Mouse (Mus musculus) gastrocnemius, adult 18-20 months (tissue): ENCODE measurements around the gene Dnajc19. TPM values are rescaled to one million over a fixed set of nuclear protein-coding genes. Genes with fewer than 3 reads are reported as not detected.
A peak's percentile ranks its signal among the peaks of the same experiment; 100 is the strongest.
"Not testable (repeated sequence)": the region's sequence is repeated elsewhere in the genome, so short reads cannot be mapped to it uniquely, and the experiment has no call there.

ENCODE experiments used
- DNase-seq: peaks from one replicate; pipeline ENCODE4 v3.0.0; 2021; ENCODE audit warnings: low spot score
- long read RNA-seq, 2 experiments: library from polyadenylated mRNA; stranded (forward); transcript quantifications; one replicate each; pipeline ENCODE4 v2.0.0; 2021
- total RNA-seq, 2 experiments: library from RNA; stranded (reverse); gene quantifications; 2 replicates each; pipeline ENCODE4 v1.2.3; 2021

Dnajc19 gene
- total RNA-seq = 100 to 1,000 TPM; 141 to 146 TPM
- long read RNA-seq, experiment 1, transcript Dnajc19-202 (6 exons, 659 nt) = major isoform, 143 of 169 reads
- long read RNA-seq, experiment 1, partial matches to known transcripts = 1 of 169 reads
- long read RNA-seq, experiment 1, other reads (novel, unspliced or antisense) = 24 of 169 reads
- long read RNA-seq, experiment 2, transcript Dnajc19-202 (6 exons, 659 nt) = major isoform, 103 of 122 reads
- long read RNA-seq, experiment 2, partial matches to known transcripts = 3 of 122 reads
- long read RNA-seq, experiment 2, other reads (novel, unspliced or antisense) = 14 of 122 reads

DNA sequence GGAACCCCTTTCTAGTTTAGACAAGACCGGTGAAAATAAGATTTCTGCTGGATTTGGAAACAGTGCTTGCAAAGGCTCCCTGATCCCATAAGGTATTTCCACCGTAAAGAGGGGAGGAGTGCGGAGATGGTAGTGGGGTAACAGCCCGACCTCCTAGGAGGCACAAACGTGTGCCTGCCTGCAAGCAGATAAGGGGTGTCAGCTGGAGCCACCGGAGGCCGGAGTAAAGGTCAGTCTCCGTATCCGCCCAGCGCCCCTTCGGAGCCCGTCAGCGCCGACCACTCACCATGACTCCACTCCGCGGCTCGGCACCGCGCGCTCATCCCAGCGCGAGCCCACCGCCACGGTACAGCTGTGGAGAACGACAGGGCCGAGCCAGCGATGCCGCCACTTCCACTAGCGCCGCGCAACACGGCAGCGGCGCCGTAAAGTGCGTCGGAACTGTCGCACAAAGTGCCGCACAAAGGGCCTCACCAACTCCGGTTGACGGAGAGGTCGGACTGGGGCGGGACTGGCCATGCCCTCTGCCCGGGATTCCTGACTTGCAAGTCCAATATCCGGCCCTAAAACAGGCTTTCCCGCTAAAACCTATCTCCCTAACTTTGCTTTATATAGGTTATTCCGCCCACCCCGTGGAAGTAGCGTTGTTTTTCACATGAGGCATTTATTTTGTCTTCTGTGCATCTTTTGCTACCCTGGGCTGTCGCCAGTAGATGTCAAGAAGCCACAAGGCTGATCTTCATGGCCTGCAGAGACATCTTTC, at the start of gene Dnajc19:
Dnajc19 (minus strand) TSS at position 422 of the 763 bp plus-strand sequence.
- DNase-seq = peak; percentile 94

DNA sequence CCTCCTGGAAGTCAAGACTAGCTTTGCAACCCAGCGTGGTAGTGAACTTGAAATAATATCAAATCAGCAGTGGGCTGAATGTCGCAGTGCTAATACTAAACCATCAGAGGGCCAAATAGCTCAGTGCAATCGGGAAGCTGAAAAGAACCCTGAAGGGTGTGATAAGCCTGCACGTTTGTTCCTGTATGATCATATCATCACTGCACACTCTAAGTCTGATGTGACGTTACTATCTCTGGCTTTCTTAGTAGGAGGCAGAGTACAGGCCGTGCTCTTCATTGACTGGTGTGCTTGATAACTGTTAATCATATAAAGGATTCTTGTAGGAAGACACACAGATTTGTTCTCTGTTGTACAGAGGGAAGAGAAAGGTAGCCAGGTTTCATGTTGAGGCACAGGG, 48.8 kb upstream of the Dnajc19 start:
- no peak for DNase-seq

GRCm38 (mm10) chr3:34121311-34121710, 40.2 kb upstream of the Dnajc19 start:
- no peak for DNase-seq

DNA sequence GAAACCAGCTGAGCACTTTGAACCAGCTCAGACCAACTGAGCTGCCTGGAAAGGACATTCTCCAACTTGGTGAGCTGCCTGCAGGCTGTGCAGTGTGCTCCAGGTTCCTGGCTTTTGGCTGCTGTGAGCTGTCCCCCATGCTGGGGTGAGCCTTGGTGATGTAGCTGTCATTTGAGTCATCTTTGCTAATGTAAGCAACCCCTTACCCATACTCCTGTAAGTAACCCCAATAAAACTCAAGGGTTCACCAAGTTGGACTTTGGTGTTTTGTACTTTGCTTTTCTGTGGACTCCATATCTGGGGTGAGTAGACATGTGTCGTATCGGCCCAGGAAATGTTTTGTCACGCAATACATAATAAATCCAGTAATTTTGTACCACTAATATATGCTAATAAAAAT, 39.7 kb upstream of the Dnajc19 start:
- DNase-seq = no peak

DNA sequence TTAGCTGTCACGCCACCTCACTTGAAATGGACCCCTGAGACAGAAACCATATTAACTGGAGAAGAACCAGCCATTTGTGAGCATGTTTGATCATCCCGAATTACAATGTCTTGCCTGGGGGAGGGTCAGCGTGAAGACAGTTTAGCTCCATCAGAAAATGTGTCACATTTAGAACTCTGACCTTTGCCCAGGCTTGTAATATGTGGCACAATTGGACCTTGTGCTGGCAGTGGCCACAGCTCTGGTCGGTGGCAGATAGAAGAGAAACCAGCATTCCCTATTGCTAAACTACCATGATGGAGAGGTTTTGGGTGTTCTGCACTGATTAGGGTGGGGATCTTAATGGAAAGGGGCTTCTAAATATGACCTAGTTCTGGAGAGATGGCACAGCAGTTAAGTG, 38.7 kb upstream of the Dnajc19 start:
- no peak for DNase-seq

DNA sequence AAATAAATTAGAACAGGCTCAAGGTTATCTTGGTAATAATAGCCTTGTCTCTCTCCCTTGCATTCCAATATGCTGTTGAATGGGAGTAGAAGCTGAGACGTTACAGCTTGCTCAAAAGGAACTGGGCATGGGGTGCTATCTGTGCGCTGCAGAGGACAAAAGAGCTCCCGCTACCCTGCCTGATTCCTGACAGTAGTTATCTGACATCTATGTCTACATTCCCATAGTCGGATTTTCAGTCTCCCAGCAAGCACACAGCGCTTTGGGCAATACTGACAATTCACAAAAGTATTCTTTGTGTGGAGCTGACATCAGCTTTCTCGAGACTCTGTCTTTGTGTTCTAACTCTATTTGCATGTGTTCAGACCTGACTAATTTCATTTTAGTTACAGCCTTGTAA, 34.7 kb upstream of the Dnajc19 start:
- no peak for DNase-seq

DNA sequence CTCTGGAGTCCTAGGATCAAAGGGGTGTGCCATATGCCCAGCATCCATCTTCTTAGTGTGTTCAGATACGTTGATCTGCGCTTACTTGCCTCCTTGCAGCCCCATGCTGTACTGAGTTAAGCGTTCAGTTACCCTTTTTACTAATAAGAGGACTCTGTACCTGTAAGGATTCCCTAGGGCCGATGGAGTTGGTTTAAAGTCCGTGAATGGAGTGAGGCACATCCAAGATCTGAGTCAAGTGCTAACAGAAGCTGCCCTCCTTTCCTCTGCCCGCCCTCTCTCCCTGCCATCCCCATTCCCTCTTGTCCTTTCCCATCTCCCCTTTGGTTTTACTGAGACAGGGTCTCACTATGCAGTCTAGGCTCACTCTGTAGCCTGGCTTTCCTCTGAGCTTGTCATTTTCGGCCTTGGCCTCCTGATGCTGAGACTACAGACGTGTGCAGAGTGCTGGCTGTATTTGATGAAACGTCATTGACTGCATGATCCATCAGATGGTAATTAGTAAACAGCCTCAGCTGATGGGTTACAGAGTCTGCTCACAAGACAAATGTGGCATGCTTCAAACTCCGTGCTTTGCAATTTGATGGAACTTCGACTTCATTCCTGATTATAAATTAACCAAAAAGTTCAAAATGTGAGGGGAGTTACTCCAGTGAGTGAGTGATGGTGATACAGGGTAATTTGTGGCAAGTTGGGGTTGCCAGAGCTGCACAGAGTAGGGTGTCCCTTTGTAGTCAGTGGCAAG, 31.0 kb upstream of the Dnajc19 start:
- no peak for DNase-seq

DNA sequence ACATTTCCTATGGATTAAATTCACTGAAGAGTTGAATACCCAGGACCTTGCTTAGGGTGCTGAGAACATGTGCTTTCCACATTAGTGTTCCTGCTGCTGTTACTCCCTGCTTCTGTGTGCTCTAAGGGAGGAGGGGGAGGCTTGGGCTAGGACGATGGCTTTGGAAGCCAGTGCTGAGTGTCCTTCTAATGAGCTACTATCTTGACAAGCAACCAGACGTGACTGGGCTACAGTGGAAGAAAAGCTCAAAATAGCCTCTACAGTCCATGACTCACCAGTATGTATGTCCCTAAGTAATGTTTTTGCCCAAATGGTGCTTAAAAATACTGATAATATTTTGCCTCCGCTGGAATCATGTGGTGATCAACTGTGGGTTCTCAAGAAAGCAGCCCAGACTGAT, 26.5 kb upstream of the Dnajc19 start:
- no peak for DNase-seq

DNA sequence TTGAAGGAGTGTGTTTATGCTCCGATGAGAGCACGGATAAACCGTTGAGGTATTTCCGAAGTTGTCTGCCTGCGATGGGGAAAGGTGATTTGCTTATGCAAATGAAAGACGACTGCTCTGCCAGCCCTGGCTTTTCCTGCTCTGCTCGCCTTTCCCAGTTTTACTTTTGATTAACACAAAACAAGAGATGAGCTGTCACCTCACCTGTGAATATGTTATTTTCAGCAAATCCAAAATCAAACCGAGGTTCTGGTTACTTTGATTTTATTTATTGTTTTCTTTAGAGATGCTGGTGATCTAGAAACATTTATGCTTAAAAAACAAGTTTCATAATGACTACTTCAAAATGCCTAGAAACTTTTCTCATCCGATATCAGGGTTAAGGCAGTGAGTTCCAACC, 25.3 kb upstream of the Dnajc19 start:
- DNase-seq = no peak

- DNase-seq = no peak
These were observed 23.0 kb upstream of the Dnajc19 start for GRCm38 (mm10) chr3:34103902-34104672.

DNA sequence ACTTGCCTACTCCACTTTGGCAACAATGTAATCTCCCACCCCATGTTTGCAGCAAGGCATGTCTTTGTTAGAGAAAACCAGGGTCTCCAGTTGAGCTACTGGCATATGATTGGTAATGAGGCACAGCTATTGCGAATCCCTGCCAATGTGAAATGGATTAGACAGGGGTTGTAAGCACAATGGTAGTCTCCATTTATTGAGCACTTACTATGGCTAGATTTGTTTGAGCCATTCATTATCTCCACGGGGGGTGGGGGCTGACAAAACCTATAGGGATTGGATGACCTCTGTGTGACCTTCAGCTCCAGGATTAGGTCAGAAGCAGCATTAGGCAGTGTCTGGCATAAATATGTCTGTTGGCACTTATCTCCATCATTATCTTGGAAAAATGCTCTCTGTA, 21.8 kb upstream of the Dnajc19 start:
- no peak for DNase-seq

DNA sequence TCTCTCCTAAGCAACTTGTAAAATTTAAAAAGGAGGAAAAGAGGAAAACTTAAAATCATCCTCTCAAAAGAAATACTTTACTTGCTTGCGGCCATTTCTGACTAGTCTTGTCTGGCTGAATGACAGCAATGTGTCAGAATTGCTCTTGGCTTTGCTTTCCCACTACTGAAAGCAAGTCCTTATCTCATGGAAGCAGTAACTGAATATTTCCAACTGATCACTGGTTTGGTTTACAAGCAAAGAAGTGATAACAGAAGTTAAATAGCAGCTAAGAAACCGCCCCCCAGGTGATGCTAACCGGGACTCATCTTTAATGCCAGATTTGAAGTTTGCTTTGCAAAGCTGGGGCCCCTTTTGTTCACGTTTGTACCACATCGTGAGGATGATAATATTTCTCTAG, 2.5 kb upstream of the Dnajc19 start:
- no peak for DNase-seq

DNA sequence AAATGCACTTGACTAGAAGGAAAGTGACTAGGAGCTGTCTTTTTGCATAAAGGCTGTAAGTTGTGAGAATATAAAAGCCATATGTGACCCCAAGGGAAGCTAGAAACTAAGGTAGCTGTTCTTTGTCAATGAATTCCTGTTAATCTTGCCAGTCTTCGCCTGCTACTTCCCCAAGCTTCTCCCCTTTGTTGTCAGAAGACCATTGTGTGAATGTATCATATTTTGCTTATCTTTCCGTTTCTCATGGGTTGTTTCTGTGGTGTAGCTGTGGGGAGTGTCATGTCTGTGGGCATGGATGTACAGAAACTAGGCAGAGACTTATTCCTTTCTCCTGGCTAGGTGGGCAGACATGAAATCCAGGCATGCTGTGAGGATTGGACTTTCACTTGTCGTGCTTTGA, 808 bp upstream of the Dnajc19 start:
- DNase-seq = no peak

DNA sequence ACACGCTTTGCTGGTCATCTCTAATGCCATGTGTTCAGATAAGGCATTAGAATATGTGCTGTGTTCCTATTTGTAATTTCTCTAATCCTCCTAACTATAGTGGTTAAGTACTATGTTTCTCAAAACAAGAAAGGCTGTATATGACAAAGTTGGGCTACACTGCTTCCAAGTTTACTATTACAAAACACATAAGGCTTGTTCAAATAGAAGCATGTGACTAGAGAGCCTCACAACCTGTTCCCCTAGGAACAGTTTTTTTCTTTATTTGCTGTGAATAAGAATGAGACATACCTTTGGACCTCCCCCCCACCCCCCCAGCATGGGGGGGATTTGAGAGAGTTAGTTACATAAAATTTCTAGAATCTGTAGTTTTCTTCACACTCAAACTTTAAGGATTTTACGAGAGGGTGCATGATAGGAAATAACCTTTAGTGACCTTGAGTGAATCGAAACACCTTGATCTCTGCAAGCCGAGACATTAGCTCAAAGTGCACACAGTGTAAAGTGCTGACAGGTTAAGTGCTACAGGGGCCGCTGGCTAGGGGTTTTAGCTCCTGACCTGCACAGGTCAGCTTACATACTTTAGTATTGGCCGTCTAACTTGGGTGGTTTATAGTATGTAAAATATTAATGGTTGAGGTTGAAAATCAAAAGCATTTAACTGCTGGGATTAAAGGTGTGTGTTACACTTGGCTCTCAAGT, 4.9 kb downstream of the Dnajc19 start:
- no peak for DNase-seq

DNA sequence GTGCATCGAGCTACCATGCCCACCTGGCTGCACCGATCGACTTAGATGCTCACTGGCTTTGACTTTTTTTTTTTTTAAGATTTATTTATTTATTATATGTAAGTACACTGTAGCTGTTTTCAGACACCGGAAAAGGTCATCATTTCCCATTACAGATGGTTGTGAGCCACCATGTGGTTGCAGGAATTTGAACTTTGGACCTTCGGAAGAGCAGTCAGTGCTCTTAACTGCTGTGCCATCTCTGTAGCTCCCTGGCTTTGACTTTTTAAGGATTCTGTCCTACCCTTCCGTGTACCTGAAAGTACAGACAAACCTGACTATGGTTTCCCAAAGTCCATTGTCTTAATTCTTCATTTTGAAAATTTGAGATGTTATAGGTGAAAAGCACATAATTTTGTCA, 8.4 kb downstream of the Dnajc19 start:
- no peak for DNase-seq

- not testable (repeated sequence) for DNase-seq
These were observed 12.2 kb downstream of the Dnajc19 start for GRCm38 (mm10) chr3:34068943-34069342.

GRCm38 (mm10) chr3:34062352-34062751, 18.8 kb downstream of the Dnajc19 start:
- no peak for DNase-seq

GRCm38 (mm10) chr3:34041990-34042389, 39.1 kb downstream of the Dnajc19 start:
- DNase-seq = no peak

DNA sequence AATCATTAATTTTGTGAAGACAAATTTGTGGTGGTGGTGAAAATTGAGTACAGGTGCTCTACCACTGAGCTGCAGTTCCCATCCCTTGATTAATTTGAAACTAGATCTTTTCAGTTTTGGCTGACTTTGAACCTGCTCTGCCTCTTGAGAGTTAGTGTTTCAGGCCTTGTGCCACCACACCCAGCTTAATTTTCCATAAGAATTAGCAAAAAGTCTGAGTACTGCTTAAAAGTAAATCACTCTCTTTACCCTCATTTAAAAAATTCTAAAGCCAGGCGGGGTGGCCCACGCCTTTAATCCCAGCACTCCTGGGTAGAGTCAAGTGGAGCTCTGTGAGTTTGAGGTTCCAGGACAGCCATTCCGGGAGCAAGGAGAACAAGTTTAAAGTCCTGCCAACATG, 45.4 kb downstream of the Dnajc19 start:
- no peak for DNase-seq

- no peak for DNase-seq
These were observed 46.3 kb downstream of the Dnajc19 start for GRCm38 (mm10) chr3:34034803-34035202.
